Mouse (Mus musculus): ENCODE results near the gene Tmx2. TPM values are rescaled to one million over a fixed set of nuclear protein-coding genes. Genes with fewer than 3 reads are reported as not detected.
A peak's percentile ranks its signal among the peaks of the same experiment; 100 is the strongest.
"Not testable (repeated sequence)": the region's sequence is repeated elsewhere in the genome, so short reads cannot be mapped to it uniquely, and the experiment has no call there.

Tmx2 gene
- 100 to 1,000 TPM; 195 to 204 TPM for total RNA-seq (2021)
- long read RNA-seq, experiment 1, transcript Tmx2-201 (8 exons, 1,977 nt) = major isoform, 325 of 340 reads
- long read RNA-seq, experiment 1, partial matches to known transcripts = 5 of 340 reads
- long read RNA-seq, experiment 1, other reads (novel, unspliced or antisense) = 9 of 340 reads
- long read RNA-seq, experiment 2, transcript Tmx2-201 (8 exons, 1,977 nt) = major isoform, 393 of 418 reads
- long read RNA-seq, experiment 2, partial matches to known transcripts = 6 of 418 reads
- long read RNA-seq, experiment 2, other reads (novel, unspliced or antisense) = 18 of 418 reads

DNA sequence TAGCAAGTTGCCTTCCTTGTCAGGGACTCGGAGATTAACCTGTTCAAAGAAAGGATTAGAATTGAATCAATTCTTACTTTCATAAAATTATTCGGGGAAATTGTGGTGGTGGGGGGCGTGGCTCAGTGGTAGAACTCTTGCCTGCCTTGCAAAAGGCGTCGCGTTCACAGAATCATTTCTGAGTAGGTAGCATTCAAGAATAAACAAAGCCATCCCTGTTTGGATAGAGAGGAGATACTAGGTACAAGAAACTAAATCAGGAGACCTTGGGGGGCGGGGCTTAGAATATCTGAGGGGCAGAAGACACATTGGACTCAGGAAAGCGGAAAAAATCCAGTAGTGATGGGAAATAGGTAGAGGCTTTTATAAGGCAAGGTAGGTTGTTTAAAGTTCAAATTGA lies at the start of gene Tmx2:
TSS of gene Tmx2 (minus strand) at position 125 of the 400 bp plus-strand sequence.
- DNase-seq (ENCODE audit: low spot score in 2 of 2) = no peak

DNA sequence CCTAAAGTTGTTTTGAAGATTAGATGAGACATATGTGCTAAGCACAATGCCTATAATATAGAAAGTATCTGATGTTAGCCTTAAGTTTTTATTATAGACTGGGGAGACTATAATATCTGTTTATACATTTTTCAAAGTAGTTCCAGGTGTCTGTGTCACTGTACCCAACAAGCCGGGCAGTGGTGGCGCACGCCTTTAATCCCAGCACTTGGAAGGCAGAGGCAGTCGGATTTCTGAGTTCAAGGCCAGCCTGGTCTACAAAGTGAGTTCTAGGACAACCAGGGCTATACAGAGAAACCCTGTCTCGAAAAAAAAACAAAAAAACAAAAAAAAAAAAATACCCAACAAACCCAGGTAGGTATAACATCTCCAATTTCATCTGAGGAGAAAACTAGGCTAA lies 49.3 kb upstream of the Tmx2 start:
- DNase-seq (ENCODE audit: low spot score in 2 of 2) = not testable (repeated sequence)

DNA sequence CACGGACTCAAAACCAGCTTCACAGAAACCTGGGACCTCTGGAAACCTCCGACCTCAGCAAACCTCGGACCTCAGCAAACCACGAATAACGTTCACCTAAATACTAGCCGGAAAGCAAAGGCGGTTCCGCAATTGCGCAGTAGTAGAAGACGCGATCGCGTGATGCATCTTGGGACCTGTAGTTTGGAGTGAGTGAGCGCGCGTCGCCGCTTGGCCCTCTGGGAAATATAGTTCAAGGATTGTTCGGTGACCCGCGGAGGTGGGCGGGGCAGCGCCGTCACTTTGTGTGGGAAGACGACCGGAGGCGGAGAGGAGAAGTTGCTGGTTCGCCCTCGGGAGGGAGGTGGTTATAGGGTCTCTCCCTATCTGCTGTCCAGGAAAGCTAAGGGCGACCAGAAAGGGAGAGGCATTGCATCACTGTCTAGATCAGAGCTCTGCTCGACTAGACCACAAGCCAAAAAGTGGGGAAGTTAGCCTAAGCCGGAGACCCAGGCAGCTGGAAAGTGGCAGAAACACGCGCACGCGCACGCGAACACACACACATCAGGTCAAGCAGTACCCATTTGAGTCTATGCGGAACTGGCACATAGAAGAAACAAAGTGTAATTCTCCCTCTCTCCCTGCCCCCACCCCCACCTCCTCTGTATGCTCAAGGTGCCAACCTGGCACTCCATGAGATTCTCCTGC lies 48.4 kb upstream of the Tmx2 start, which contains the start of gene Clp1:
TSS of gene Clp1 (minus strand) at position 179 of the 687 bp plus-strand sequence.
- peak; percentile 88 to 97 for DNase-seq (ENCODE audit: low spot score in 2 of 2)

DNA sequence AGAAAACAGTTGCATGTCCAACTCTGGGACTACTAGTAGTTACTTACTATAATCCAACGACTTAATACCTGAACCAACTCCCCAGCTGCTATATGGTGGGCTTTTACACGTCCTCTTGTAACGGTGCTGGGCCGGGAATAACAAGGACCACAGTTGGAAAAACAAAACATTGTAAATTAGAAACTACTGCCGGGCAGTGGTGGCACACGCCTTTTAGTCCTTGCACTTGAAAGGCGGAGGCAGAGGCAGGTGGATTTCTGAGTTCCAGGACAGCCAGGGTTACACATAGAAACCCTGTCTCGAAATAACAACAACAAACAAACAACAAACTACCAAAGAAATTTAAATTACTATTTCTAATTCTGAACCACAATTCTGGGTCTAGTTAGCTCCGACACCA lies 47.8 kb upstream of the Tmx2 start:
- DNase-seq (ENCODE audit: low spot score in 2 of 2) = no peak

DNA sequence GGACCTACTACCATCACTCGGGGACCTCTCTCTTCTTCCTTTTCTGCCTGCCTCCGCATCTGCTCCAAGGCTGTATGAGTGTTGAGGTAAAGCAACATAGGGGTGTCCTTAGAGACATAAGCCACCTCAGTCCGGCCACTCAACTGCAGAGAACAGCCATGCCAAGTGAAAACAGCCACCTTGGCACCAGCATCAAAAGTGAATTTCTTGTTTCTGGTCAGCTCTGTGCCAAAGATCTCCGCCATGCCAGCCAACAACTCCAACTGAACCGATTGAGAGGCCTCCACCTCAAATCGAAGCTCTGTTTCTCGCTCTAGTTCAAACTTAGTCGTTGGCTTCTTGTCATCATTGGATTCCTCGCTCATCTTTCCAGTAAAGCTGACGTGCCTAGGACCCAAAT lies 46.8 kb upstream of the Tmx2 start:
- no peak for DNase-seq (ENCODE audit: low spot score in 2 of 2)

DNA sequence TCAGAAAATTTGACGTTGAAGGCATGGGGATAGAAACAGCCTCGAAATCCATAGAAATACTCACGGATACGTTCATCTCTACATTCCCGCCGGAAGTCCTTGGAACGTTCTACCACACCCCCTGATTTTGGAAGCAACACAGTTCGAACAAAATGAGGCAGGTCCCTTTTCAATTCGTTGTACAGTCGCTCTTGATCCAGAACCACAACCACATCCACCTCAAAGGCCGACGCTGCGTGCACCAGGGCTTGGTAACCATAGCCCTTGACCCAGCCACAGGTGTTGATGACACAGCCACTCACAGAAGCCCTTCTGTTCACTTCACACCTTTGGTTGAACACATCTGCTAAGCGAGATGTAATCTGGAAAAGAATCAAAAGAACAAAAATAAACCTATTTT lies 44.9 kb upstream of the Tmx2 start:
- DNase-seq (ENCODE audit: low spot score in 2 of 2) = no peak

DNA sequence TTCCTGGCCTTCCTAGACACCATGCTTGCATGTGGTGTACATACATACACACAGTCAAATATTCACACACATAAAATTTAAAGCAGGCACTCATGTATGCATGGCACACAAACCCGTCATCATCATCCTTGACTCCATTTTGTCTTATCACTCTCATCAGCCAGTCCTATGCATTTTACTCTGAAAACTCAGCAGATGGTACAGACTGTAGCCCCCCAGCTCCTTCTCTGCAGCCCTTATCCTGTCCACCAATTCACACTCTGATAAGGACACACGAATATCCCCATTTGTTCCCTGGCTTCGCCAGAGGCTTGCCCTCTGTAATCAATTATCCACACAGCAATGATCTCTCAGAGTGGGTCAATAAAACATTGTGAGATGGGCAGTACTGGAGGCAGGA lies 42.2 kb upstream of the Tmx2 start:
- DNase-seq (ENCODE audit: low spot score in 2 of 2) = no peak

DNA sequence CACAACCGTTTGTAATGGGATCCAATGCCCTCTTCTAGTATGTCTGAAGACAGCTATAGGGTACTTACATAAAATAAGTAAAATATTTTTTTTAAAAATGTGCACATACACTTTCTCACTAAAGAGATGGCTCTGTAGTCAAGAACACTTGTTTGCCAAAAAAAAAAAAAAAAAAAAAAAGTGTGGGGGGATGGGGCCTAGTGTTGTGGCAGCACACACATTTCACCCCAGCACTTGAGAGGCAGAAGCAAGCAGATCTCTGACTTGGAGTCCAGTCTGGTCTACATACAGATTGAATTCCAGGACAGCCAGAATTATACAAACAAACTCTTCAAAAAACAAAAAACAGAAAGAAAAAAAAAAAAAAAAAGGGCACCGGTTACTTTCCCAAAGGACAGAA lies 41.8 kb upstream of the Tmx2 start:
- DNase-seq (ENCODE audit: low spot score in 2 of 2) = no peak

DNA sequence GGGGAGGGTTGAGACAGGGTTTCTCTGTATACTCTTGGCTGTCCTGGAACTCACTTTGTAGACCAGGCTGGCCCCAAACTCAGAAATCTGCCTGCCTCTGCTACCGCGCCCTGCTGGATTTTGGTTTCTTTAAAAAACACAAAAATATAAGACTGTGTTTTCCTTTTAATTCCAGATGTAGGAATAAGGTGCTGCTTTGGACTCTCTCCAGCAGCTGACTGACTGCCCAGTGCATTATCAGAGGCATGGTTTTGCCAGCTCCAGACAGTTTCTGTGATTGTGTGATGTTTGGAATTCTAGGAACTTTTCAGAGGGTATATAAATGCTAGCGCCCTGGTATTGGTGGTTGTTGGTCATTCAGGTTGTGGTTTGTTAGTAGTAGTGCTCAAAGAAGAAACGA lies 38.4 kb upstream of the Tmx2 start:
- no peak for DNase-seq (ENCODE audit: low spot score in 2 of 2)

DNA sequence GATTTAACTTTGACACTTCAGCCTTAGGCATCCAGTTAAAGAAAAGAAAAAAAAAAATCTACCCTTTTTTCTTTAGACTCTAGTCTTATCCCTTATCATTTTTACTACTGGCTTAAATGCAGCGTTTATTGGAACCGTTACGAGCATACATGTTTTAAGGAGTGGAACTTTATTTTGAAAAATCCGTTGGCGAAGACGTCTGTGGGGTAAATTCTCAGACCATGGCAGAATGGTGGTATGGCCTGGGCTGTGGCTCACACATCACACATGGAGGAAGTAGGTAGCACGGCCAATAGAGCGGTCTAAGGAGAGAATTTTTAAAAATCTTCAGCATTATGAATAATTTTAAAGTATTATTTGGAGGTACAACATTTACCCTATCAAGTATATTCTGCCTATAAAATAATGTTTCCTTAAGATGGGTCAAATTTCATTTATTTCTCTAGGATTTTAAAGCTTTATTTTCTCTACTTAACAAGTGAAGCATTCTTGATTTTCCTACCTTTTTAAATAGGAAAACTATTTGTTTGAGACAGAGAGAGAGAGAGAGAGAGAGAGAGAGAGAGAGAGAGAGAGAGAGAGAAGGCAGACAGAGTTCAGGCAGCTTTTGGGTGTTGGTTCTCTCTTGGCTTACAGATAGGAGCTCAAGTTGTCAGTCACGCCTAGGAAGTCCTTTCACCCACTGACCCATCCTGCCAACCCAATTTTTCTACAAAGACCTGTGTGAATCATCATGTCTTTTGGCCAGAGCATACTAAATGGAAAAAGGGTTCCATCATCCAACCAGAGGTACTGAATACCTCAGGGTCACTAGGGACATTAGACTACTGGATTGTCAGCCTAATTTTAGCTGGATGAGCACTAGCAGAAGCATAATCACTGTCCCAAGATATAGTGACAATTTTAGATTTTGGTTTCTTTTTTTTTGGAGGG lies 37.7 kb upstream of the Tmx2 start:
- no peak for DNase-seq (ENCODE audit: low spot score in 2 of 2)

DNA sequence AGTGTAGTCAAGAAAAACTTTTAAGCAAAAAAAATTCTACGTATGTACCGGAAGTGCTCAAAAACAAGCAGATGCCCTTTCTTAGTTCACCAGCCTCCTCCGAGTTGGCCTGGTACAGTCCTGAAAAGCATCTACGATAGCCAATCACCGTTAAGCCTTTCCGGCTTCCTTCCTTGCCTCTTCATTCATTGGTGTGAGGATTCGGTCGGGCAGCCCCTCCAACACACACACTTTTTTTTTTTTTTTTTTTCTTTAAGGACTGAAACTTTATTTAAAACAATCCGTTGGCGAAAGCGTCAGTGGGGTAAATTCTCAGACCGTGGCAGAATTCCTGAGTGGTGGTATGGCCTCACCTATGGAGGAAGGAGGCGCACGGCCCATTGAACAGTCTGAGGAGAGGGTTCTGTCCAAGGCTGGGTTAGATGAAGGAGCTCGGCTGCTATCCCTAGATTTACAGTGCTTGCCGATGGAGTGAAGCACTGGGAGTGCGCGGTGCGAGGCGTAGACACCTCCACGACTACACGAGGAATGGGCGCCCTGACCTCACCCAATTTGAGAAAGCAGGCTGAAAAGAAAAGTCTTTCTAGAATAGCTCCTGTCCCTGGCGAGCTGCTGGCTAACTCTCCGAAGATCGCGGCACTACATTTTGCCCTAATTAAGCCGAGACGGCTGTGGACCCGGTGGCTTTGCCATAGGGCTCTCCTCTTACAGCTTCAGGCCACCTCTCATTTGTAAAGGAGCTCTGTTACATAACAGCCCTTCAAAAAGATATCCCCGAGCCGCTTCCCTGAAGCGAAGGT lies 36.8 kb upstream of the Tmx2 start:
- peak; percentile 74 to 95 for DNase-seq (ENCODE audit: low spot score in 2 of 2)

DNA sequence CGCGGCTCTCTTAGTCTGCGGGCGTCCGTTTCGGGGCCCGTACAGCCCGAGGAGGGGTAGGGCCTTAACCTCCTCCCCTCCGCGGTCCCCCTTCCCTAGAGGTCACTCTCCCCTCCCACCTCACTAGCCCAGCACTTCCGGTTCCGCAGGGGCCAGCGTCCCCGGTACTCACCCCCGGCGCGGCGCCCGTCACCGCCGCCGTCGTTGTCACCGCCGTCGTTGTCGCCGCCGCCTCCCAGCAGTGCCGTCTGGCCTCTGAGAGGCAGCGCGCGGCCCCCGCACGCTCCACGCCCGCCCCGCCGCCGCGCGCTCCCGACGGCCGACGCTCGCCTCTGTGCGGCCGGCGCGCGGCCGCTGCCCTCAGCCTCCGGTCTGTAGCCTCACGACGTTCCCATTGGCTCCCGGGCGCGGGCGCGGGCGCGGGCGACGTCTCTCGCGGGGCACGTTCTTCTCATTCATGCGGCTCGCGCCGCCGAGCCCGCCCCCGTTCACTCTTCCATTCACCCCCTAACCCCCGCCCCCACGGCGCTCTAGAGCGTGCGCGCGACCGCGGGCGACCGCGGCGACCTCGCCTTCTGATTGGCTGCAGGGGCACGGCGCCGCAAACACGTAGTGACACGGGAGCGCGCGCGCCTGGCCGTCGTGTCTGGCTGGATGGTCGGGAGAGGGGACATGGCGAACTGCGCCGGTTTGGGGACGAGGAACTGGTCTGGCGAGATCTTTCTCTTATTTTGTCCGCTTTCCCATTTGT lies 36.0 kb upstream of the Tmx2 start, which contains the start of gene Zdhhc5:
TSS of gene Zdhhc5 (minus strand) at position 370 of the 751 bp plus-strand sequence.
- peak; percentile 99 for DNase-seq (ENCODE audit: low spot score in 2 of 2)

DNA sequence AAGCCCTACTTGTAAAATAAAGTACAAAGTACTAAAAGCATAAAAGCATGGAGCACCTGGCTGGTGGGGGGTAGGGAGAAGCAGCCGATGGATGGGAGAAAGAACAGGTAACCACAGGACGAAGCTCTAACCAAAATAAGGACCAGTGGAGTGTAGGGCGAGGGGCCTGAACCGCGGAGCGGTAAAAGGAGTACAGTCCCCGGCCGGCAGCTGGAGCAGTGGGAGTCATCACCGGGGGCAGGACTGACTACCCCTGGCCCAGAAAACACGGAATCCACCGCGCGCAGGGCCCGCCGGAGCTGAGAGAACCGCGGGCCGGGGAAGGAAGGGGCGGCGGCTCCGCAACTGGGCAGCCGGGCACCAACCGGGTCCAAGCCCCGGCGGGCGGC lies 35.5 kb upstream of the Tmx2 start:
- peak in 1 of 2 experiments; percentile 29 for DNase-seq (ENCODE audit: low spot score in 2 of 2)

DNA sequence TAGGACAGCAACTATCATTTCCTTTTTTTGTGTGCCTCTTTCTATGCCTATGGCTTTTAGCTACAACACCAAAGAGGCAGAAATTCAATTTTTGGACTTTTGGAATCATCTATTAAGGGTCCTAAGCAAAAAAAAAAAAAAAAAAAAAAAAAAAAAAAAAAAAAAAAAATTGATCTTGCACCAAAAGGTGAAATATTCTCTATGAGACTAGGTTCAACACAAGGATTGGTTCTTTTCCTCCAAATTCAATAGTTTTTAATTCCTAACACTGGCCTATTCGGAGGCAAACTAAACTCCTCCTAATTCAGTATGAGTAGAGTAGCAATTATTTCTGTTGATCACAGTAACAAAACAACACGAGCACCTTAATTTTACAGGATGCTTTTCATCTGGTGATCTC lies 33.0 kb upstream of the Tmx2 start:
- DNase-seq (ENCODE audit: low spot score in 2 of 2) = no peak

DNA sequence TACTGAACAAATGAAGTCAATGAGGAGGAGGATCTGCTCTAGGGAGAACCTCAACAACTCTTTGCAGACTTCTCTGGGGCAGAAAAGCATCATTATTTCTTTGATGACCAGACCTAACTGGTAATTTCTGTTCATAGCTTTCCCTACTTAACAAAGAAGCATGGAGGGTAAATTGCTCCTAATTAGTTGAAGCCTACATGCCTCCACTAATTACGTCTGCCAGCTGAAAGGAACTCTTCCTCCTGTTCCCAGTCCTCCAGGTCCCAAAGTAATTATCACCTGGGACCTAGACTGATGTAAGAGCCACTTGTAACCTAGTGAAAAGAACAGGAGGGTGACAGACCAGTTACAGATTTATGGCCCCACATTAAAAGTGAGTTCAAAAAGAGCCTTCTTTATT lies 28.6 kb upstream of the Tmx2 start:
- no peak for DNase-seq (ENCODE audit: low spot score in 2 of 2)

DNA sequence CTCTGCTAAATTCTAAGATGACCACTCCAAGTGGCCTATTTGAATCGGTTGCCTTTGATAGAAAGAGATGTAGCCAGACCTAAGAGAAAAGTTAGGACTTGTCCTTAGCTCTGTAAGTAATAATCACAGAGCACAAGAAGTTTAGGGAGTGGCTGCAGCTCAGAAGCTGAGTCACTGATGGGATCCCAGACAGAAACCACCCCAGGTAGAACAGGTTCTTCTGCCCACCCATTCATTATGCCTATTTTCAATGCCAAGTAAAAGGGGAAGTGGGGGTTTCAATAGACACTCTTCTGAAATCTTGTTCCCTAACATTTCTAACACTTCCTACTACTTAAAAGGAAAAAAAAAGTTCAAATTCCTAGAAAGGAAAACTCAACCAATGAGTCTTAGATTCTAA lies 26.4 kb upstream of the Tmx2 start:
- DNase-seq (ENCODE audit: low spot score in 2 of 2) = no peak

DNA sequence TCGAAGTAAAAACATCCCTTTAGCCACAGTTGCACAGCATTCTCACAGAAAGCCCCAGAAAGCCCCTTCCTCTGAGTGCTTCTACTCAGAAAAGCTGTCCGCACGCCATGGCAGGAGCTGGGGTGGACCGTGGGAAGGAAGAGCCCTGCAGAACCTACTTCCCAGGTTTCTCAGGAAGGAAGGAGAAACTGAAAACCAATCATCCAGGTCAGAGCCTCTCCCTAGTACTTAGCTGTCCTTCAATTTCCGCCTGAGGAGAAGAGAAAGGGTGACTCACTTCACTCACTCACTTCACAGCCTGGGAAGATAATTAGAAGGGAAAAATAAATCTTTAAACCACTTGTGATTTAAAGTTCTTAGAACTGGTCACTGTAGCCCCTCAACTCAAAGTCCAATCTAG lies 25.4 kb upstream of the Tmx2 start:
- DNase-seq (ENCODE audit: low spot score in 2 of 2) = no peak

DNA sequence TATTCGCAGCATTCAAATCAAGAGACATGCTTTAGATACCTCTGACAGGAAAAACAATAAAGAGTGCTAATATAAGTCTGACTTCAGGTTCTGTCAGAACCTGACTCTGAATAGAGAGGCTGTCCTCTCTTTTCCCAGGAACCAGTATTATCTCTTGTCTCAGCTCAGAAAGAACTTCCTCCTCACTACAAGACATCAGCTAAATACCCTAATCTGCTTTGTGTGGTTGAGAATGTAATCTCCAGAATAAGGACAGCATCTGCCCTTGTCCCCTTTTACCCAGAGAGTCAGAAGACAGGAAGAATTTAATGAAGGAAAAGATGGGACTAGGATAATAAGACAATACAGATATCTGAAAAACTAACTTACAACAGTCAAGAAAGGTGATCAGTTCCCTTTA lies 24.6 kb upstream of the Tmx2 start:
- DNase-seq (ENCODE audit: low spot score in 2 of 2) = no peak

DNA sequence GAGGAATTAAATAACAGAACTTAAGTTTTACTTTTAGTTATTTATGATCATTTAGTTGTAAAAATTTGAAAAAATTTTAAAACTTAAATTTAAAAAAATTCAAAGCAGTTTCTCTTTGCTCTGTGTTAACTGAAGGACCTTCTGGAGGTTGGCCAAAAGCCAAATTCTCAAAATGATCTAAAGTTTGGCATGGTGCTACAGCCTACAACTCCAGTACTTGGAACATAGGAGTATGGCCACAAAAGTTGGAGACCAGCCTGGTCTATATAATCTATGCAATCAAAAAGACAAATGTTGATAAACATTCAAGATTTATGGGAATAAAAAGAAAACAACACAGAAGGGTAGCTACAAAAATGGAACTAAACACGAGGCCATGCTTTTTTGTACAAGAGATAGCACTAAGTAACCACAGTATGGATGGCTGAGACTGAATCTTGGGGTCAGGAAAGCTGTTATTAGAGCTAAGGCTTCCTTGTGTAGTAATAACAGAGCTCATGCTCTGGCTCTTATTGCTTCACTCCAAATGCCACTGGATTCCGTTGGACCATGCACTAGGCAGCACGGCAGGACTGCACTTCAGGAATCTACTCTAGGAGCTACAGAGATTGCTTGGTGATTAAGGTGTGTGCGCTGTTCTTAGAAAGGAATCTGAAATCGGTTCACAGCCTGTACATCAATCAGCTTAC lies 16.2 kb upstream of the Tmx2 start:
- no peak for DNase-seq (ENCODE audit: low spot score in 2 of 2)

DNA sequence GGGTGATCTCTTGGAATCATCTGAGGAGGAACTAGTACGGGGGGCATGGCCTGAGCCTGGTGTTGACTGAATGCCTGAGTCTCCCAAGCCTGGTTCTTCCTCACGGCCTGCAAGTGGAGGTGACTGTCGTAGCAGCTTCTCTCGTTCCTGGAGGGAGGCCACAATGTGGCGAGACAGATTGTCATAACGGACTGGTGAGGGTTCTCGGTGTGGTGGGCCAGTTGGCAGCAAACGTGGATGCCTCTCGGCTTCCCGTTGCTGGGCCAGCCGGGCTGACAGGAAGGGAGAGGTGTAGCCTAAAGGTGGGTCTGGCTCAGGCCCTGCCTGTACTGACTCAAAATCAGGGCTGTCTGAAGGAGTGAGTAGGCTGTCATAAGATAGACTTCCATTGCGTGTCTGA lies 11.1 kb upstream of the Tmx2 start:
- DNase-seq (ENCODE audit: low spot score in 2 of 2) = no peak

Data from layer of hippocampus, postnatal 14 days (tissue).